Mouse (Mus musculus) v-Abl transformed pro-B cells (cell line): Measurements from ENCODE around the gene Tram2.

Experiments used
- in situ Hi-C, 2 experiments: fragments of 400-800 bp; cut with MboI; formaldehyde crosslinking; loops; one replicate each; pipeline ENCODE4 v1.15.1; 2025; ENCODE audit not compliant: unreplicated experiment in 2 of 2

The Tram2 gene

DNA sequence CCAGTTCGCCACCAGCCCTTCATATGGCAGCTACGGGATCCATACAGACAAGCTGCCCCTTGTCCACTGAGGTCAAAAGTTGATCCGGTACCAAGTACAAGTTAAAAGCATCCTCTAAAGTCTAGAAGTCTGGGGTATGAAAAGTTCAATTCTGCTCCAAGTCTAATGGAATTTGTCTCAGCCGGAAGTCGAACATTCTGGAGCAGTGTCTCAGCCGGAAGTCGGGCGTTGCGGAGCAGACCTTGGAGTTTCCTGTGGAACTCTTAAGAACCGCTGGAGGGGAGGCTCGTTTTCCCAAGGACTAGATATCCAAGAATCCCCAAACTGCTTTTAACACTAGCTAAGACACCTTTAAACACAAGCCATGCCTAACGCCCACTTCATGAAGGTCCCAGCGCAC is 8.4 kb downstream of the Tram2 start:
- in situ Hi-C loops: loop anchor here in 1 of 2 experiments (10.0 kb wide), 1 partner anchor 256 kb away; no protein-coding TSS in a partner anchor

DNA sequence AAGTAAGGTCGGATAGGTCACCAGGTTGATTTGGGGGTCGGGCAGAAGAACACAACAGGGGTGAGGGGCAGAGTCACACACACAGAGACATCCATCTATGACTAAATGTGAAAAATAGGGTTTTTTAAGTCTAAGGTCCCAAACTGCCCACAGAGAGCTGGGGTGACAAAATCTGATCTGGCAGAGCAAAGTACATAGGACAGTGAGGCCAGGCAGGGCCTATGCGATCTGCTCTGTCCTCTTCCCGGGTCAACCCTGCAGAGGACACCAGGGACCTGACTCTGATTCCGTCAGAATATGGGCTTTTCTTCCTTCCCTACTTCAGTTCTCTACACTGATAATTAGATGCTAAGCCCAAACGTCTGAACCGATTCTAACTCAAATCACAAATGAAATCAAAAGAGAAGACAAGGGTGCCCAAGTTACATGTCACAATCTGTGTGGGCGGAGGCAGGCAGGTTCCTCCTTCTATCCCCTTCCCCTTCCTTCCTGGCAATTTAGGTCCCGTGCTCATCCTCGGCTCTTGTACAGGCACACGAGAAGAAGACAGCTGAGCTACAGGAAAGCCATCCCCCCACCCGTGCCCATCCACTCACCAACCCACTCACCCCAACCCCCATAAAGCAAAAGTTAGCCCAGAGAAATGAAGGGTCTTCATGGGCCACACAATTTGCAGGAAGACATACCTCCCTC is 9.1 kb downstream of the Tram2 start:
- in situ Hi-C loops: loop anchor here in 1 of 2 experiments (10.0 kb wide), 1 partner anchor 255 kb away; no protein-coding TSS in a partner anchor

- in situ Hi-C loops: no loop called here
These were observed 10.5 kb downstream of the Tram2 start for GRCm38 (mm10) chr1:21068491-21068890.

DNA sequence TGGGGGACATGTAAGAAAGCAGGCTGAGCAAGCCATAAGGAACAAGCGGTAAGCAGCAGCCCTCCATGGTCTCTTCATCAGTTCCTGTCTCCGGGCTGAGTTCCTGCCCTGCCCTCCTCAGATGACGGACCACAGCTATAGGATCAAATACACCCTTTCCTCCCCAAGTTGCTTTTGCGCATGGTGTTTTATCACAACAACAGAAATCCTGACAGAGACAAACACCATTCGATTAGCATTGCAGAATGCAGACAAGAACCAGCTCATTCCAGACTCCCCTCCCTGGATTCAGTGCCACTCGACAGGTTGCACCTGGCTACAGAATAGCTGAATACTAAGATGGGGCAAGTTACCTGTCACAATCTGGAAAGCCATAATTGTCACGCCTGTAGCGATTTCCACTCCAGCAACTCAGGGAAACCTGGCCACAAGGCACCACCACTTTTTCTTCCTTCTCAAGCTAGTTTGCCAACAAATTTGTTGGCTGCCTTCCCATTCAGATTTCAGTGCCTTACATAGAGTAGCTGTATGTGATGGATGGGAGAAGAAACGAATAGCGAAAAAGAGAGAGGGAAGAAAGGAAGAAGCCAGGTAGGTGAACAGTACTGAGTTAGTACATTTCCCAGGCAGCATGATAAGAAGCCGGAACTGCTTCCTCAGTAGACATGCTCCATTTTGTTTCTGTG is 11.3 kb downstream of the Tram2 start:
- in situ Hi-C loops: no loop called here

DNA sequence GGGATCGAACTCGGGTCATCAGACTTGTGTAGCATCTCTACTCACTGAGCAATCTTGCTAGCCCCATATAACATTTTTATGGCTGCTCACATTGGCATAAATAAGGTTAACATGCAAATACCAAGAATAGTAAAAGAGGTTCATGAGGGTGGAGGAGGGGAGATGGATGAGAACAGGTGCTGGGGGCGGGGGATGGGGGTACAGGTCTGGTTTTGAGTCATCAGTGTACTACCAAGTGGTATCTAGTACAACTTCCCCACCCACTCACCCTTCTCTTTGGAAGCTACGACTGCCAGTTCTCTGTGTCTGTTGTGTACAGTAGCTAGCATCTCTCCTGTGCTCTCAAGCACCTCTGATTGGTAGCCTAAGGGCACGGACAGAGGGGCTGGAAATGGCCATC is 14.9 kb downstream of the Tram2 start:
- in situ Hi-C loops: no loop called here

DNA sequence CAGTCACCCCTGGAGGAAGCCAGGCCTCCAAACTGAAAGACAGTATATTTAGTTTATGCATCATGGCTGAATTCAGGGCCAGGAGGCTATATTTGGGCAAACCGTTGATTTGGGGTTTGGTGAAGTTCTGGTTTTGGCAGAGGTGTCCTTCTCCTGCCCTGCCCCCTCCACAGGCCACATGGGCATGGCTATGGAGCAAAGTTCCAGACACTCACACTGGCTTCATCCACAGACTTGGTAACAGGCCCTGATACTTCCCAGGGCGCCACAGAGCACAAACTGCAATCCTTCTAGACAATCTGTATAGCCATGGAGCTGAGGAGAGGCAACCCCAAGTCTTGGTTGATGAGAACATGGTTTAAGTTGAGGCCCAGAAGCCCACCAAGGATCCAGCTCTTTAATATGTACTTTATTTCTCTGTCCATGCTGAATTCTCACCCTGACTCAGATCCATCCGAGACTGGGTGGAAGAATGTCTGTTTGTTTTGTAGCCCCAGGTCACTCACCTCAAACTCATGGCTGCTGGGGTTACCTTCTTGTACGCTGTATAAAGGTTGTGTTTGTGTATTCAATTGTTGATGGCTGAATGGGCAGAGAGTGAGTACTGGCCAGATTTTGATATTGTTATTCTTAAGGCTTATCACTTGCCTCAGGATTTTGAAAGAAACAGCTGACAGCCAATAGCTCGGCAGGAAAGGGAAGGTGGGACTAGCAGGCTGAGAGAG is 19.5 kb downstream of the Tram2 start:
- in situ Hi-C loops: no loop called here

DNA sequence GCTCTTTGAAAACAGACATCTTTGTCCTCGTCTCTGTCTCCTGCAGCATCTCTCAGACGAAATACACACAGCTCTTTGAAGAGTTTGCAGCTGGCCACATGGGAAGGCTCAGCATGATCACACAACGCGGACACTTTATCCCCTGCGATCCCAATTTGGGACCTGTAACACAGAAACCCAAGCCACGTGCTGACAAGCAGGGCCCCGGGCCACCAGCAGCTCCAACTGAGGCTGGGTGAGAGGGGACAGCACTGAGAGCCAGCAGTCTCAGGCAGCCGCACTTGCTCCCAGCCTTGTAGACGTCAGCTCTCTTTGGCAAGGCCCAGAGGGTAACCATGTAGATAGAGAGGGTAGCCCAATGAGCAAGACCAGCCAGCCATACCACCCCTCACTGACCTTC is 26.0 kb downstream of the Tram2 start:
- in situ Hi-C loops: no loop called here

DNA sequence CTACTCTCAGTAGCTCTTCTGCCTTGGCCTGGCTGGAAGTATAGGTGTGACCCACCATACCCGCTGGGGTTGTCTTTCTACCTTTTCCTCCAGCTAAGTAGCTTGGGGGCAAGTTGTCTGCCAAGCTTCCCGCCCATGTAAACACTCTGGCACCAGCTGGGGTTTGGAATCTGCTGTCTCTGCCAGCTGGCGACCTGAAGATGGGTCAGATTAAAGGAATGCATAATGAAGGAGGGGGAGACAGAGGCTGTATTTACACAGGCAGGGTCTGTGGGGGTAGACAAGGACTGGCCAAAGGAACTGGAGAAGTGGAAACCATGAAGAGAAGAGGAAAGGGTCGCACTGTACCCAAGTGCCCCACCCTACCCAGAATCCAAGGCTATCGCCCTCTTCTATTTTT is 26.4 kb downstream of the Tram2 start:
- in situ Hi-C loops: no loop called here

GRCm38 (mm10) chr1:21052132-21052545 is 26.9 kb downstream of the Tram2 start:
- in situ Hi-C loops: no loop called here

- in situ Hi-C loops: no loop called here
These were observed 30.0 kb downstream of the Tram2 start for GRCm38 (mm10) chr1:21049005-21049404.

DNA sequence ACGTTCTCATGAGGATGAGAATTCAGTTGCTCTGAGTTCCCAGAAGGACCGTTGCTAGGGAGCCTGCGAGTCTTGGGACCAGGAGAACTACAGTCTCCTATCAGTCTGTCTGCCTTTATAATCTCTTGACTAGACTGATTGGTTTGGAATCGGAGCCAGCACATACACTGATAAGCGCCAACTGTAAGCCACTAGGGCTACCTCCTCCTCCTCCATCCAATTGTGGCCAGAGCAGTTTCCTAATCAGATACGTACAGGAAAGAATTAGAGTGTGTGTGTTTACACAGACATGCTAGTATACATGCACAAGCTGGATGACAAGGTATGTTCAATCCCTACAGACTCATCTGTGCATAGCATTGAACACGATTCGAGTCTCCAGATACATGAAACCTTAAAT is 30.6 kb downstream of the Tram2 start:
- in situ Hi-C loops: no loop called here

GRCm38 (mm10) chr1:21042461-21042860 is 36.6 kb downstream of the Tram2 start:
- in situ Hi-C loops: no loop called here

DNA sequence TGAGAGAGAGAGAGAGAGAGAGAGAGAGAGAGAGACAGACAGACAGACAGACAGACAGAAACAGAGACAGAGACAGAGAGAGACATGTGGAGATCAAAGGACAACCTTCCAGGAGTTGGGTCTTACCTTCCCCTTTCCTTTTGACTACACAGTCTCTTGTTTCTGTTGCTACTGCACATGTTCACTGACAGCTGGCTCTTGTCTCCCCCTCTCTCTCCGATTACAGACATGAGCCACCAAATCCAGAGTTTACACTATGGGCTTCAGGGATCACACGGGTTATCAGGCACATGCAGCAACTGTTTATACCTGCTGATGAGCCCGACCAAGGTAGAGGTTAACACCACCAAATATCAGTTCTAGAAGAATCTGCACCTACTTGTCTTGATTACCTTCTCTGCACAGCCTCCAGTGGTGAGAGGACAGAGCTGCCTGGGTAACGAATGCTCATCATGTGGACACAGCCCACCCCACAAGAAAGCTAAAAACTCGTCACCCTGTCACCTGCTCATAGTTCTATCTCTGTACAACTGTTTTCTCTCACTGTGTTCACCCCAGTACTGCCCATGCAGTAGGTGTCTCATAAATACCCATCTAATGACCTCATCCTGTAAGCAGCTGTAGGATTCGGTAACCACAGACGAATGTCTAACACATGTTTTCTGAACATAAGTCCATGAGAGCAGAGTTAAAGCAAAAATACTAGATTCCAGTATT is 38.3 kb downstream of the Tram2 start:
- in situ Hi-C loops: no loop called here

DNA sequence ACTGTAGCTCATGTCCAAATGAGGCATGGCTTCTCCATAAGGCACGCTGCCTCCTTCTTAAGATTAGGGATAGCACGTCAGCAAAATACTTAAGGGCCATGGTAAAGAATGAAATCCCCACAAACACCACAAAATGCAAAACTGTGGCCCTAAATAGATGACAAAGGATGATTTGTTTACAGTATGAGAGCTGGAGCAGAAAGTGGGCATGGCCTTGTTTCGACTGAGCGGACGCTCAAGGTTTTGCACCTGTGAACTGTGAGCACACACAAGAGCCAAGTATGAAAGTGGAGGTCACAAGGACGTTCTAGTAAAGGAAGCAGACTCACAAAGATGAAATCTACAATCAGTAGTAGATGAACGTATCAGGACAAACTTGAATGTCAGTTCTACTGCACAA is 38.9 kb downstream of the Tram2 start:
- in situ Hi-C loops: no loop called here

DNA sequence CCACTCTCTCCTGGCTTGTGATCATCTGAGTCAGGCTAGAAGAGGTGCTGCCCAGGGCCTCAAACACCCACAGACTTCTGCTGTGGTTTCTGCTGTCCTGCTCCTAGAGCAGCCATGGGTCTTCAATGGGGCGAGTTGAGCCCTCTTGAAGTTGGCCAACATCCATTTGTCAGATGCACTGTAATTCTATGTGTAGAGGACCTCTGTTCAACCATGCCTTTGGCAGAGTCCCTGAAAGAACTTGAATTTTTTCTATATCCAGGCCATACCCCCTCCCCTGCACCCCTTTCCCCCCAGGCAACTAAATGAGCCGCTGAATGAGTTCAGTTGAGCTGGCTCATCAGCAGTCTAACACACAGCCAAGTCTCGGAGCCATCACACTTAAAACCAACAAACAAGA is 39.5 kb downstream of the Tram2 start:
- in situ Hi-C loops: no loop called here

DNA sequence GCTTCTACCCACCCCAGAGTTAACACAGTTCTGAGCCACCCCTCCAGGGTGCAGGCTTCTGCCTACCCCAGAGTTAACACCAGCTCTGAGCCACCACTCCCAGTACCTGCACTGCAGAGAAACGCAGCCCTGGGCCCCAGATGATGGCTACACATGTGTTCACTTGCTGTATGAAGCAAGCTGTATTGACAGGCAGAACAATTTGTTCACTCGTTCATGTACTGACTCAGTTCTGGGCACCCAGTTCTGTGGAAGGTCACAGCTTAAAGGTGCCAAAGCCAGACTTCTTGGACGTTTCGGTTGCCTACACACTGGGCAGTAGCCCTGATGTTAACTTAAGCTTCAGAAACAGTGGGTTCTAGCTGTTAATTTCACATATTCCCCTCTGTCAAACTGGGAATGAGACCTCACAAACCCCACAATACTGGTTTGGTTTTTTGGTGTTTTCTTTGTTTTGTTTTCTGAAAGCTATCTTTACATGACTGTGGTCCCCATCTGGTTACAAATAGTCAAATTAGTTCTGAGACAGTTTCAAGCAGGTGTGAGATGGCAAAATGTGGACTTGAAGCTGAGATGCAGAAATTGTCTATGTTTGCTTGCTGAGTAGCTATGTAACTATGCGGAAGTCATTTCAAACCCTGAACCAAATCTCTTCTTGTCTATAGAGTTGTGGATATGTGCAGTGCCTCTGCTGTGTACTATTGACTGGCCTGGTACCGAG is 41.0 kb downstream of the Tram2 start:
- in situ Hi-C loops: no loop called here

- in situ Hi-C loops: no loop called here
These were observed 43.2 kb downstream of the Tram2 start for GRCm38 (mm10) chr1:21035878-21036277.

DNA sequence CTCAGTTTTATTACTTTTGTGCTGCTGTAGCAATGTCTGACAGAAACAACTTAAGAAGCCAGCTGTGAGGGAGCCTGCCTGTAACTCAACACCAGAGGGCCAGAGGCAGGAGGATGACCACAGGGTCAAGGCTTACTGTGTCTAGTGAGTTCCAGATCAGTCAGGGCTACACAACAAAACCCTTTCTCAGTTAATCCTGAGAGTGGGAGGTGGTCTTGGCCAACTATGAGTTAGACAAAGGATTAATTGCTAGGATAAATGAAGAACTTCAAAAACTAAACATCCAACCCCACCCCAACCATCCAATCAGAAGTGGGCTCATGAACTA is 45.3 kb downstream of the Tram2 start:
- in situ Hi-C loops: no loop called here

DNA sequence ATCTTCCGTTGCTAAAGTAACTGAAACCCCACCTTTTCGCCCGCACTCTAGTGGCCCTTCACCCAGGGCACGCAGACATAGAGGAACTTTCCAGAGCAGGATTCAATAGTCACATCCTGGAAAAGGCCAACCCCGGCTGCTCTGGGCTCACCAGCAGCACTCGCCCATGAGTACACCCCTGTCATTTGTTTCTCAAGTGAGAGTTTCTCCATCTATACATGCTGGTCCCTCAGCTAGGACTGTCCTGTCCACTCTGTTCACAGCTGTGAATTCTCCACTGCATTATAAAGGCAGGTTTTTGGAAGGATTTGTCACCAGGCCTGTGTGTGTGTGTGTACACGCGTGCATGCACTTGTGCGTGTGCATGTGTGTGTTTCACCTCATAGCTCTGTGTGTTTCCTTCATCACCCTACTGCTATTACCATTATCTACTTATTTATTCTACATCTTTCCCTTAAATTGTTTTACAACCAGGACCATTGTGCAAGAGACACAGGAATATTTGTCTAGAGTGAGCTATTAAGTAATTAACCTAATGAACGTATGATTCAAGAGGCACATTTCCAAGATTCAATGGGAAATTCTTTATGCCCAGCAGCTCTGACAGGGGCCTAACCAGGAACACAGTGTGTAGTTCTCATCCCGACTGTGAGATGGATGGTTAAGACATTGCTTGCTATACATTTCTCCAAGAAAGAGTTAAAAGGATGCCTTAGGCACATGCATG is 45.8 kb downstream of the Tram2 start:
- in situ Hi-C loops: no loop called here

GRCm38 (mm10) chr1:21031650-21032049 is 47.4 kb downstream of the Tram2 start:
- in situ Hi-C loops: no loop called here
